Mouse (Mus musculus): ENCODE results near the gene Phlpp1. TPM values are rescaled to one million over a fixed set of nuclear protein-coding genes. Genes with fewer than 3 reads are reported as not detected.

Gene Phlpp1
- polyA plus RNA-seq, 1 experiment from 2014 or later: 8.2 TPM

DNA sequence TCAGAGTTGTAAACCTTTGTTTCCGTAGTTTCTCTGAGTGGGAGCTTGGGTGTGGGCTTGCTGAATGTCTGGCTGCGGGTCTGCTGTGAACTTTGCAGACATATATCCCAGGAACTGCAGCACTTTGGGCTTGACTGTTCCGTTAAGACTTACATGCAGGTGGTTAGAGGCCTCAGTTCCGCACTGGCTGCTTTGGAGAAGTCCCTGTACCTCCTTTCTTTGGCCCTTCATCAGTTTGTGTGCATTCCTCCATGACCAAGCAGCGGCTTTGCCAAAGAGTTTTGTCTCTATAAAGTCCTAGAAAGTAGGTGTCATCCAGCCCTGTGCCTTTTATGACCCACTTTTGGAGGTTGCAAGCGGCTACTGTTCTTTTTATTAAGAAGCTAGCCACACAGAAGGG lies 102.2 kb downstream of the Phlpp1 start:
- ATAC-seq: no peak
- H3K9ac ChIP-seq (replicated peaks): no peak overlapping the region
- no peak overlapping the region for H3K4me3 ChIP-seq (replicated peaks)
- no peak overlapping the region for H3K27ac ChIP-seq
- no peaks in the 10 kb centered on the region for H3K36me3 ChIP-seq
- H3K4me2 ChIP-seq (replicated peaks): no peak overlapping the region
- H3K9me3 ChIP-seq: no peaks in the 10 kb centered on the region
- no peaks in the 10 kb centered on the region for H3K27me3 ChIP-seq
- peaks cover 44% of the 10 kb centered on the region for H3K4me1 ChIP-seq (replicated peaks)
- WGBS: 75% methylated on average over 6 of the region's 6 CpGs

DNA sequence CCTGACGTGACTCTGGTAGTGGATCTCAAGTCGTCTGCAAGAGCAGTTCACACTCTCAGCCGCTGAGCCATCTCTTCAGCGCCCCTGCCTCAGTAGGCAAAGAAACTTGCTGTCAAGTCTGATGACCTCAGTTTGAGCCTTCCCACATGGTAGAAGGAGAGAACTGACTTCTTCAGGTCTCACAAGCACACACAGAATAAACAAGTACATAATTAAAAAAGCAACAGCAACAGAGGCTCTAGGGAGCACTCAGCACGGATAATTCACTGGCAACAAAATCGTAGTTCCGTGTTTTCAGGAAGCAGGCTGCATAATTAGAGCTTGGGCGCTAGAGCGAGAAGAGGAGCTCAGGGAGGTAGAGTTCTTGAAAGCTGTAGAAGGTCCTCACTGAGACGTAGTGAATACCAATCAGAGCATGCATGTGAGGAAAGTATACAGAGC lies 103.0 kb downstream of the Phlpp1 start:
- Histone ChIP-seq H3K27ac (no peak overlapping the region), H3K4me1 (replicated peaks) (peaks cover 49% of the 10 kb centered on the region), H3K36me3 (no peaks in the 10 kb centered on the region), H3K4me3 (replicated peaks) (no peak overlapping the region), H3K9ac (replicated peaks) (no peak overlapping the region), H3K9me3 (no peaks in the 10 kb centered on the region), H3K27me3 (no peaks in the 10 kb centered on the region), H3K4me2 (replicated peaks) (no peak overlapping the region)
- WGBS: 39% methylated on average over 10 of the region's 10 CpGs
- no peak for ATAC-seq

DNA sequence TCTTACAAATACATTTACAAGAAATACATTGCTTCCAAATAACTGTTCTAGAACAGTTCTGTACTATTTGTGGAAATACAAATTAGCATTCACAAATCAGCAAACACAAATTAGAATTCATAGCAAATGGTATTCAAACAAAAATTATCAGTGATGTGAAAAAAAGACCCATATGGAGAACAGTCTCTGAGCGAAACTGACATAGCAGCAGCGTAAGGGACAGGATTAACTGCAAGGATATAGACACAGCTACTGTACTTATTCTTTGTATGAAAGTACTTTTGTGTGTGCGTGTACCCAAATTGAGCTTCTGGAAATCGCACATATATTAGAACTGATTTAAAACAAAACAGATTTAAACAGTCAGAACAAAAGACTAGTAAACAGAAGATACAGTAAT lies 103.6 kb downstream of the Phlpp1 start:
- no peak overlapping the region for H3K4me2 ChIP-seq (replicated peaks)
- no peaks in the 10 kb centered on the region for H3K27me3 ChIP-seq
- ATAC-seq: no peak
- no peaks in the 10 kb centered on the region for H3K36me3 ChIP-seq
- H3K9me3 ChIP-seq: no peaks in the 10 kb centered on the region
- no peak overlapping the region for H3K4me3 ChIP-seq (replicated peaks)
- peaks cover 51% of the 10 kb centered on the region for H3K4me1 ChIP-seq (replicated peaks)
- WGBS: 91% methylated on average over 4 of the region's 4 CpGs
- H3K27ac ChIP-seq: no peak overlapping the region
- no peak overlapping the region for H3K9ac ChIP-seq (replicated peaks)

DNA sequence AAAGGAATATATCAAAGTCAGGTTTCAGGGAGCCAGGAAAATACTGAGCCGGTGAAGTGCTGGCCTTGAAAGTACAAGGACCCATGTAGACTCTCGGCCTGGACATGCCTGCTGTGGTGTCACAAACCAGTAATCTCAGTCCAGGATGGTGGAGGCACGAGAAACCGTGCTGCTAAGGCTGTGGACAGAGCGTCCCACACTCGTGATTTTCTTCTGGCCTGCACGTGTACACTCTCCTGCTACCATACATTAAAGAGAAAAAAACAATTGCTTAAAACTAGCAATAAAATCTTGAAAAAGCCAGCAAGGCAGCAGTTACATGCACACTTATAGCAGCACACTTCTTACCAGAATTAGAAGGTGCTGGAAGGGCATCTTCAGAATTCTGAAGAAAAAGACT lies 104.2 kb downstream of the Phlpp1 start:
- Histone ChIP-seq H3K4me1 (replicated peaks) (peaks cover 51% of the 10 kb centered on the region), H3K27ac (no peak overlapping the region)

DNA sequence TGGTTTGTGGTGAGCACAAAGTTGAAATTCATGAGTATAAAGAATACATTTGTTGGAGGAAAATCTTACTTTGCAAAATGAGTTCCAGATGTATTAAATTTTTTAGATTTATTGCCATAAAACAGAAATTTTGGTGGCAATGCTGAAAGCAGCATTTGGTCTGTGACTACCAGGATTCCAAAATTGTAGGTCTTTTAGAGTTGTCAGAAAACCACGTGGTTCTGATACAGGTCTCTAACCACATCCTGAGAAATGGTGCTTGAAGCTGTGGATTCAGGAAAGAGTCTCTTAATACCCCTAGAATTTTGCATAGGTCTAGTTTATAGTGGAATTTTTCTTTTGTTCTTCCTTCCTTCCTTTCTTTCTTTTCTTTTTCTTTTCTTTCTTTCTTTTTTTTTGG lies 105.3 kb downstream of the Phlpp1 start:
- Histone ChIP-seq H3K9me3 (no peaks in the 10 kb centered on the region), H3K27me3 (no peaks in the 10 kb centered on the region), H3K9ac (replicated peaks) (no peak overlapping the region), H3K4me1 (replicated peaks) (peaks cover 53% of the 10 kb centered on the region), H3K36me3 (no peaks in the 10 kb centered on the region), H3K27ac (no peak overlapping the region), H3K4me3 (replicated peaks) (no peak overlapping the region), H3K4me2 (replicated peaks) (no peak overlapping the region)
- 90% methylated on average over 1 of the region's 1 CpGs for WGBS
- no peak for ATAC-seq

More for the DNA sequence above, 104.2 kb downstream of the Phlpp1 start:
- H3K4me2 ChIP-seq (replicated peaks): no peak overlapping the region
- no peak overlapping the region for H3K4me3 ChIP-seq (replicated peaks)
- H3K27me3 ChIP-seq: no peaks in the 10 kb centered on the region
- 89% methylated on average over 7 of the region's 7 CpGs for WGBS
- H3K36me3 ChIP-seq: no peaks in the 10 kb centered on the region
- H3K9ac ChIP-seq (replicated peaks): no peak overlapping the region
- no peaks in the 10 kb centered on the region for H3K9me3 ChIP-seq
- no peak for ATAC-seq

DNA sequence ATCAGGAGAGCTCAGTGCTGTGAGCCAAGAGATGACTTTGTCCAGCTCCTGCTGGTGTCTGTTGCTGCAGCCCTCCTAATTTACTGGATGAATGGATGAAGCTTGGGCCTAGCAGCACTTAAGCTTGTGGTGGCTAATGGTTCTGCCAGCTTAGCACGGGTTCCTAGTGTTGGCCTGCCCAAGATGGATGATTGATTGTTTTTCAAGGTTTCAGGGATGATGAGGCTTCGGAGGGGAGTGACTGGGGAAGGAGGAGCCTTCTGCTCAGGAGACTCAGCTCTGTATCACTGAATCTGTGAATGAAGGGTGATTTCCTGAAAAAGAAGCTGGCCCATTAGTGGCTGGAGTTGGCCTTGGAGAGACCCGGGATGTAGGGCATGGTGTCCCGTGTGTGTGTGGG lies 105.7 kb downstream of the Phlpp1 start:
- Histone ChIP-seq H3K4me2 (replicated peaks) (no peak overlapping the region), H3K27ac (no peak overlapping the region), H3K4me3 (replicated peaks) (no peak overlapping the region), H3K9ac (replicated peaks) (no peak overlapping the region), H3K4me1 (replicated peaks) (peaks cover 49% of the 10 kb centered on the region), H3K9me3 (no peaks in the 10 kb centered on the region), H3K27me3 (no peaks in the 10 kb centered on the region), H3K36me3 (no peaks in the 10 kb centered on the region)
- WGBS: 62% methylated on average over 4 of the region's 4 CpGs
- ATAC-seq: no peak

DNA sequence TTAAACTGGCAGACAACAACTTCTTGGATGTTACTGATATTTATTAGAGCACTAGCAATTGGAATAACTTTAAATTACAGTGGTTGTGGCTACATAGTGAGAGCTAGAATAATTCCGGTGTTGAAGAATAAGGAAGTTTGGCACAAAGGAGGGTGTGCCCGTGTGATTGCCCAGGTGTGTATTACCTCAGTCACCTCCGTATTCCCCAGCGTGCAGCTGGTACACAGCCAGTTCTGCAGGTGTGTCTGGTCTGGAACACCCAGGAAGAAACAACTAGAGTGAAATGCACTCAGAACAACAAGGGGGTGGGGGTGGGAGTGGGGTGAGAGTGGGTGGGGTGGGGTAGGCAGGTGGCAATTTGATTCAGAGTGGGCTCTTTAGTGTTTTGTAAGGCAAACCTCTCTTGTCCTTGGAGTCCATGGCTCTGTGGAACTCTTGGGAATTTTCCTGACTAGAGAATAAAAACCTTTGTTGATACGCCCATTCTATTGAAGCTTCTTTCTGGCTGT lies 107.1 kb downstream of the Phlpp1 start:
- Histone ChIP-seq H3K27me3 (no peaks in the 10 kb centered on the region), H3K4me1 (replicated peaks) (peaks cover 40% of the 10 kb centered on the region), H3K9ac (replicated peaks) (no peak overlapping the region), H3K36me3 (no peaks in the 10 kb centered on the region), H3K4me3 (replicated peaks) (no peak overlapping the region), H3K9me3 (no peaks in the 10 kb centered on the region), H3K27ac (no peak overlapping the region), H3K4me2 (replicated peaks) (no peak overlapping the region)
- no peak for ATAC-seq
- 72% methylated on average over 5 of the region's 5 CpGs for whole genome bisulfite sequencing

DNA sequence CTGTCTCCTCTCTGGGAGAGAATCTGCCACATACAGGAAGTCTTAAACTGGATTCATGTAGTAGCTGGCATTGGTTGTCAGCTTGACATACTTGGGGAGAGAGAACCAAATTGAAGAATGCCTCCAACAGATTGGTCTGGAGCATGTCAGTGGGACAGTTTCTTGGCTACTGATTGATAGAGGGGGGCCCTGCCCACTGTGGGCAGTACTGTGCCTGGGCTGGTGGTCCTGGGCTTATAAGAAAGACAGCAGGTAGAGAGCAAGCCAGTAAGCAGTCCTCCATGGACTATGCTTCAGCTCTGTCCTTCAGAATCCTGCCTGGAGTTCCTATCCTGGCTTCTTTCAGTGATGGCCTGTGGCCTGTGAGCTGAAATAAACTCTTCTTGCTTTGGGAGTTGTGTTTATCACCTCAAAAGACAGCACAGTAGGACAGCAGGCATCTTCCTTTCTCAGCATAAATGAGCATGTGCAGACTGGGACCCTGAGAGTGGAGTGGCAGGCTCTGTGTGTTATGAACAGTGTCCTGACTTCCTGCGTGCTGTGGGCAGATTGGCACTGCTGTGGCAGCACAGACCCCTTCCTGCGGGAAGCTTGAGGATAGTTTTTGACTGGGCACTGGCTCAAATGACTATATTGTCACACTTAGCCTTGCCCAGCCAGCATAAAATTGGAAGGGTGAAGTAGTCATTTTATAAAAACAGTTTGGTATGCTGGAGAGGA lies 108.0 kb downstream of the Phlpp1 start:
- Histone ChIP-seq H3K36me3 (no peaks in the 10 kb centered on the region), H3K9me3 (no peaks in the 10 kb centered on the region), H3K4me2 (replicated peaks) (no peak overlapping the region), H3K4me1 (replicated peaks) (peaks cover 36% of the 10 kb centered on the region), H3K27ac (no peak overlapping the region), H3K27me3 (no peaks in the 10 kb centered on the region), H3K9ac (replicated peaks) (no peak overlapping the region), H3K4me3 (replicated peaks) (no peak overlapping the region)
- WGBS: 89% methylated on average over 2 of the region's 2 CpGs
- no peak for ATAC-seq

DNA sequence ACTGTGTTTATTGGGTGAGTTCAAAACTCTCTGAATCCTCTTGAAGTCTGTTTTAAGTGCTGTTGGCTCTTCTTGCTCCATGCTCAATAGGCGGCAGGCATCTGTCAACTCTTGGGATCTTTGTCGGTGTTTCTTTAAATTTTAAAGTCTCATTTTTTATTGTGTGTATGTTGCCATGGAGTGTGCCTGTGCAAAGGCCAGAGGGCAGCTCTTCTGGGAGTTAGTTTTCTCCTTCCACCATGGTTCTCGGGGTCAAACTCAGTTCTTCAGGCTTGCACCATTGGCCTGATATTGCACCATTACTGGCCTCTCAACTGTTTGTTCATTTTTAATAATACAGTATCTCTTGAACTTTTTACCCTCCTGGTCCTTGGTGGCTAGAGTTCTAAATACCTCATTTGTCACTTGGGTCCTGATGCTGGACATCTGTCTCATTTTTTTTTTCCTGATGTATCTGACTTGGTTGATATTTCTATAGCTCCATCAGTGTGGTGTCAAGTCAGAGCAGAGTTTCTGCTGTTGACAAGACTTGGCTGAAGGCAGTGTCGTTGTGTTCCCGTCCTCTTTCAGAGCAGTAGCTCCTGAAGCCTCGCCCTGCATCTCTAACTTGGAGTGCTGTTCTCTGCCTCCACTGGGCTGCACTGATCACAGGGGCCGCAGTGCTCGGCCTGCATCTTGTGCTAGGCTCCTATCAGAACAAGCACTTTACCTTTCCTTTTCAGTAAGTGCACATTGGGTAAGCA lies 108.8 kb downstream of the Phlpp1 start:
- H3K27ac ChIP-seq: no peak overlapping the region
- H3K27me3 ChIP-seq: no peaks in the 10 kb centered on the region
- no peak overlapping the region for H3K9ac ChIP-seq (replicated peaks)
- no peak overlapping the region for H3K4me2 ChIP-seq (replicated peaks)
- 76% methylated on average over 8 of the region's 8 CpGs for WGBS
- H3K36me3 ChIP-seq: no peaks in the 10 kb centered on the region
- peaks cover 29% of the 10 kb centered on the region for H3K4me1 ChIP-seq (replicated peaks)
- no peak for ATAC-seq
- no peak overlapping the region for H3K4me3 ChIP-seq (replicated peaks)
- no peaks in the 10 kb centered on the region for H3K9me3 ChIP-seq

DNA sequence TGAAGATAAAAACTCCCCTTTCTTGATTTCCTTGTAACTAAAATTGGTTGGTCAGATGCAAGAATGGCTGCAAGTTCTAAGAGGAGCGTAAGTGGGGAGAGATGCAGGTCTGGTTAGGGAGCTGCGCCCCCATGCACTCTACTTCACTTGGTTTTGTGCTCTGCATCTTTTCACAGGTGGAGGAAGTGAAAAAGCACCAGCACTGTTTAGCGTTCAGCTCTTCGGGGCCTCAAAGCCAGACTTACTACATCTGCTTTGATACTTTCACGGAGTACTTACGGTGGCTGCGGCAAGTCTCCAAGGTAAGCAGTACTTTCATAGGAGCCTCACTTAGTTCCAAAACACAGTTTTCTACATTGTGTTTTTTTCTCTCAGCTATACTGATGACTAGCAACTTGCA lies 115.3 kb downstream of the Phlpp1 start:
- Histone ChIP-seq H3K9ac (replicated peaks) (no peak overlapping the region), H3K4me1 (replicated peaks) (no peaks in the 10 kb centered on the region), H3K4me3 (replicated peaks) (no peak overlapping the region), H3K4me2 (replicated peaks) (no peak overlapping the region), H3K36me3 (peaks cover 4% of the 10 kb centered on the region; the same call in 1 of the 2 replicates), H3K9me3 (no peaks in the 10 kb centered on the region), H3K27me3 (no peaks in the 10 kb centered on the region), H3K27ac (no peak overlapping the region)
- 96% methylated on average over 7 of the region's 7 CpGs for WGBS
- no peak for ATAC-seq

DNA sequence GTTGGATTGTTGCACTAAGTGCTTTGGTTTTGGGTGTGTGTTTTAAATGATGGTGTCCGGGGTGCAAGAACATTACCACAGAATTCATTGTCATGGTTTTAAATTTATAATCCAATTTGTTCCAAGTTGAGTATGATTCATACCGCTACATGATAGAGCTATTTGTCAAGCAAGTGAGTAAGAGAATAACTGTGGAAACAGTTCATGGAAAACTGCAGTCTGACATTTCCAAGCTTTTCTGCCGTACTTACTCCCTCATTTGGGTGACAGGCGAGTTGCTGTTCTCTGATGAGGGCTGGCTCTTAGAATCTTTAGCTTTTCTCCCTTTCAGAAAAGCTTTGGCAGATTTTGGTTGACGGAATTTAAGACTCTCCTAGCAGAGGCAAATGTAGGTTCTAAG lies 117.5 kb downstream of the Phlpp1 start:
- H3K36me3 ChIP-seq: peaks cover 4% of the 10 kb centered on the region; the same call in 1 of the 2 replicates
- ATAC-seq: no peak
- H3K9ac ChIP-seq (replicated peaks): no peak overlapping the region
- H3K27ac ChIP-seq: no peak overlapping the region
- WGBS: 84% methylated on average over 5 of the region's 5 CpGs
- H3K27me3 ChIP-seq: no peaks in the 10 kb centered on the region
- no peak overlapping the region for H3K4me3 ChIP-seq (replicated peaks)
- H3K9me3 ChIP-seq: no peaks in the 10 kb centered on the region
- no peaks in the 10 kb centered on the region for H3K4me1 ChIP-seq (replicated peaks)
- H3K4me2 ChIP-seq (replicated peaks): no peak overlapping the region

DNA sequence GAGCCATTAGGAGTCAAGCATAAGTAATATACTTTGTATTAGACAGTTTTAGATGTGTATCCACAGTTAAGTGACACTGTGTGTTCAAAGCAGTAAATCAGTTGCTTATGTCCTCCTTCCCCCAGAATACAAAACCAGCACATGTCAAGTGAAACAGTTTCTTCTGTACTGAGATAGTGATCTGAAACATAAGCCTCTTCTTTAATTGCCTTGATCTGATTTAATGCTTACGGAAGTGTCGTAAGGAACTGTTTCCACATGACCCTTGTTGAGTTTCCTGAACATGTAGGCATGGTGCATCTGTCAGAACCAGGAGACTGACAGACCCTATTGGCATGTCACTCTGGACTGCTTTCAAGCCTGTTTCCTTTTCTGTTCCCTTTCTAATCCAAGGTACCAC lies 118.0 kb downstream of the Phlpp1 start:
- WGBS: 92% methylated on average over 2 of the region's 2 CpGs

More for the DNA sequence above, 118.0 kb downstream of the Phlpp1 start:
- H3K9ac ChIP-seq (replicated peaks): no peak overlapping the region
- H3K27ac ChIP-seq: no peak overlapping the region
- H3K27me3 ChIP-seq: no peaks in the 10 kb centered on the region
- no peak overlapping the region for H3K4me3 ChIP-seq (replicated peaks)
- H3K36me3 ChIP-seq: peaks cover 4% of the 10 kb centered on the region; the same call in 1 of the 2 replicates
- no peak overlapping the region for H3K4me2 ChIP-seq (replicated peaks)
- H3K4me1 ChIP-seq (replicated peaks): no peaks in the 10 kb centered on the region
- H3K9me3 ChIP-seq: no peaks in the 10 kb centered on the region
- no peak for ATAC-seq

Data from midbrain, embryonic 13.5 days (tissue).